Mouse (Mus musculus) bone marrow macrophage, adult 2 months (primary cell): Measurements from ENCODE around the gene Gm3880. TPM values are rescaled to one million over a fixed set of nuclear protein-coding genes. Genes with fewer than 3 reads are reported as not detected.
"Not testable (repeated sequence)": the region's sequence is repeated elsewhere in the genome, so short reads cannot be mapped to it uniquely, and the experiment has no call there.

Experiments used
- H3K27ac ChIP-seq: 2 replicates; pipeline ENCODE4 v1.5.1; 2012; ENCODE audit warnings: low read depth, low read length; ENCODE audit not compliant: insufficient read depth
- H3K4me1 ChIP-seq: 2 replicates; pipeline ENCODE4 v1.6.1; 2012; ENCODE audit warnings: low read length; ENCODE audit not compliant: control insufficient read depth, insufficient read depth
- H3K4me3 ChIP-seq: 2 replicates; pipeline ENCODE4 v1.5.1; 2012; ENCODE audit warnings: mild to moderate bottlenecking, low read length, moderate library complexity; ENCODE audit not compliant: insufficient read depth
- CTCF ChIP-seq: IDR thresholded peaks from 2 replicates; pipeline ENCODE4 v1.5.1; 2012; ENCODE audit warnings: low read depth, mild to moderate bottlenecking, low read length, moderate library complexity
- POLR2A ChIP-seq: IDR thresholded peaks from 2 replicates; pipeline ENCODE4 v1.6.1; 2012; ENCODE audit warnings: mild to moderate bottlenecking, low read depth, low read length, borderline replicate concordance
- polyA plus RNA-seq: library from polyadenylated mRNA; stranded (reverse); fragments of >200 nt; gene quantifications from 2 replicates; pipeline ENCODE4 v1.2.4, GENCODE M21; 2012; ENCODE audit not compliant: missing spikeins, insufficient read depth, insufficient read length

Gm3880 gene
- not detected in 2 replicates for polyA plus RNA-seq

DNA sequence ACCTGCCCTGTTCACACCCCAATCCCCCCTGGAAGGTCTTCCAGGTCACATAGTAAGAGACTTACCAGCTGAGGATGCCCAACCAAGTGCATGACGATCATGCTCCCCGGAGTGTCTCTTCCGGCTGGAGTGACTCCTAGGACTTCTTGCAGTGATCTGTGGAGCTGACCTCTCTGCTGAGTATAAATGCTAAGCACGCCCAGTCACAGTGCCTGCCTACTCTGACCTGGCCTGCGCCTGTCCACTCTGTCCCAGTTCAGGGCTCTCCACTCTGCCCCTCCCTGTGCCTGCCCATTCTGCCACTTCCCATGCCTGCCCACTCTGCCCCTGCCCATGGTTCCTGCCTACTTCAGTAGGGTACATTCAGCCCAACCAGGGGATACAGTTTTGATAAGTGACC lies at the start of gene Gm3880:
Gm3880 (minus strand) TSS at position 101 of the 400 bp plus-strand sequence.
- not testable (repeated sequence) for H3K4me1 ChIP-seq, H3K4me3 ChIP-seq, H3K27ac ChIP-seq

DNA sequence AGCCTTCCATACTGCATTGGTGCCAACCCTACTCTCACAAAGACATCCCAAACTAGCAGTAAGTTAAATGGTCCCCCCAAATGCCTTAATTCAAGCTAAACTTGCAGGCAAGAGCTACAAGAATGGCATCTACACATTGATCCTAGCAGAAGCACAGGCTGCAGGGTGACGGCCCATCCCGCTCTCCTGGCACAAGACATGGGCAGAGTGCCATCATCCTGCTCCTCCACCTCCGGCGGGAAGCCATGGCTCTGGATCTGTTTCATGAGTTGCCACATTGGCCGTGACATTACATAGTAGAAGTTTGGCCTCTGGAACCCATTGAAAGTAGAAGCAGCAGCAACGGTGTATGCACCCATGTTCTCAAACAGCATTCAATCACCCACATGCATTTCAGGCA lies 37.5 kb upstream of the Gm3880 start:
- not testable (repeated sequence) for H3K27ac ChIP-seq, H3K4me1 ChIP-seq, H3K4me3 ChIP-seq

DNA sequence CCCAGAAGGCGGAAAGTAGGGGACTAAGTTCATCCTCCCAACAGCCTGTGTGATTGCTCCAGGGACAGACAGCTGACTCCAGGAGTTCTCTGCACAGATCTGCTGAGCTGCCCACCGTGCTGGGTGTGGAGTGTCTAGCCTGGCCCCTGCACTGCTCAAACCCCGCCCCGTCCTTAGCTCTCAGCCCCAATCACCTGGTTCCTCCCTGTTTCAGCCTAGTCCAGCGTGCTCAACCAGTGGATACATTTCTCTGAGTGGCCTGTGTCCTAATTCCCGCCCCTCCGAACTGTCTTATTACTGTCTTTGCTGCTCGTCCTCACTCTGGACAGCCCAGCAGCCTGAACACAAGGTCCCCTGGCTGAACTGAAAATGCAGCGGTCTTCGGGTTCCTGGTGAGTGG lies 20.8 kb upstream of the Gm3880 start, which contains the start of the genes Gm9112 and Dmrtc1b:
Gm9112 (minus strand) TSS at position 101 of the 400 bp plus-strand sequence.
Dmrtc1b (plus strand) TSS at position 331 of the 400 bp plus-strand sequence.
- H3K27ac ChIP-seq, H3K4me1 ChIP-seq, H3K4me3 ChIP-seq: not testable (repeated sequence)

DNA sequence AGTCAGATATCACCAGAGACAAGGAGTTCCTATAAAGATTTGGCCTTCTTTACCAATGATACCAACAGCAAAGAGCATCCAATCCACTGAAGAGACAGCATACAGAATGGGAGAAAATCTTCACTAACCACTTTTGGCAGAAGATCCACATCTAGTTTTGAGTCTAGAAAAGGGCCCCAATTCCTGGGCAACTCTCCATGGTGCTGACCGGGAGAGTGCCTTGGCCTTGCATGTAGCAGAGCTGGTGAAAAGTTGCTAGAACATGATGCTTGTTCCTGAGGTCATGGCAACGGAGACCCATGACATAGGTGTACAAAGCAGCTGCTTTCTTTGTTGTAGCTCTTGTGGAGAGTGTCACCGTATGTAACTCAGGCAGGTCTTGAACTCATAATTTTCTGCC lies 13.9 kb upstream of the Gm3880 start:
- not testable (repeated sequence) for H3K4me3 ChIP-seq, H3K4me1 ChIP-seq, H3K27ac ChIP-seq

DNA sequence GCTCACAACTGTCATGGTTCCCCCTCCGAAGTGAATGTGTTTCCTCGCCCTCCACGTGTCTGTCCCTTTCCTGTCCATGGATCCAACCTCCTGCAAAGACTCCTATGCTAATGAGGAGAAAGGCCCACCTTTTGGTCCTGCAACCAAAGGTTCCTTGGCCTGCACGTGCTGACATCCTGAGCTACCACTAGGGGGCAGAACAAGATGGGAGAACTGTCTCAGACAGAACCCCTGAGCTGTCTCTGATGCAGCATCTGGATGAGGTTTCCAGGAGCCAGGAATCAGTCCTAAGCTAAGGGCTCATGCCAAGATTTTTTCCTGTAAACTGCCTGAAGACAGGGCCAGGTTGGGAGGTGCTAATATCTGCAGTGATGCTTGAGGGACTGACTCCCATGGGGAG lies 2.5 kb upstream of the Gm3880 start:
- not testable (repeated sequence) for H3K4me1 ChIP-seq

DNA sequence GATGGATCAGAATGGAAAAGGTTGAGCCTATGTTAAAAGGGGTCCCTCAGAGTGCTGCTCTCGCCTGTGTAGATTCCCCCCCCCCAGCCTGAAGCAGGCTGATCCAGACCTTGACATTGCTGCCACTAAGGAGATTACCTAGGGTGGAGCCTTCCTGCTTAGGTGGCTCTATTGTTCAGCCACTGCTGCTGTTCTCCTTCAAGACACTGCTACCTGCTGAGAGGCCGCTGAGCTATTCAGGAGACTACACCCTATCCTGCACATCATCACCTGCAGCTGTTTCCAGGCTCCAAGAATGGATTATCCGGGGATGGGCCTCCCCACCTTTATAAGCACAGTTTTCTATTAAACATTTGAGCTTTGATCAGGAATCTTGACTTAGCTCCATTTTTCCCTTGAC lies 2.1 kb downstream of the Gm3880 start:
- not testable (repeated sequence) for H3K4me1 ChIP-seq, H3K27ac ChIP-seq

More for the DNA sequence above, 2.5 kb upstream of the Gm3880 start:
- not testable (repeated sequence) for H3K27ac ChIP-seq, H3K4me3 ChIP-seq

DNA sequence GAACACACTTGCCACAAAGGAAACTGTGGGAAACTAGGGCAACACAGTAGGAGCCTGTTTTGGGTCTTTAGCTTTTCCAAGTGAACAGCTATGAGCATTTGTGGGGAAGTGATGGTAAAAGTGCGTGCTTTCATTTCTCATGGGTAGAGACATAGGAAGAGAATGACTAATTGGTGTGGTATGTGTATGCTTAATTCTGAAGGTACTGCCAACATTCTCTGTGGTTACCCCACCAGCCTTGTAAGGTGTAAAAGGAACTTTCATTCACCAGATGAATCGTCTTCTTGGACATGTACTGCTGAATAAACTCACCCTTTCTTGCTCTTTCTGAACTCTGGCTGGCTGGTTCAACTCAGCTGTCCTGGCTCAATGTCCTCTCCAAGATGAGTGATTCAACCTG lies 20.1 kb downstream of the Gm3880 start:
- TF ChIP-seq POLR2A (no peak), CTCF (no peak)
- no peak overlapping the region for H3K4me3 ChIP-seq
- H3K27ac ChIP-seq: no peak overlapping the region
- no peaks in the 10 kb centered on the region for H3K4me1 ChIP-seq

More for the DNA sequence above, 2.1 kb downstream of the Gm3880 start:
- not testable (repeated sequence) for H3K4me3 ChIP-seq

DNA sequence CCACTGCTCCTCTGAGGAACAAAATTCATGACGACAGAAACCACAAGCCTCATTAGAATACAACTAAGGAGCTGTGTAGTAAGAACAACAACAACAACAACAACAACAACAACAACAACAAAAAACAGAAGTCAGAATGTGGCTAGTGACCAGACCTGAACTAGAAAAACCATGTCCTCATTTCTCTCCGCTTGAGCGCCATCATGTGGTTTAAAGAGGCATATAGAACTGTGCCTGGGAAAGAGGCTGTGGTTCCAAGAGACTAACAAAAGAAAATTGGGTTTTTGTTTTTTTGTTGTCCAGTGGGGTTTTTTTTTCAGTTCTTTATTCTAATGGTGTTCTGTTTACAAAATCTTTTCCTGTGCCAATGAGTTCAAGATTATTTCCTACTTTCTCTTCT lies 26.1 kb downstream of the Gm3880 start:
- Histone ChIP-seq H3K27ac (no peak overlapping the region), H3K4me1 (no peaks in the 10 kb centered on the region), H3K4me3 (no peak overlapping the region)
- TF ChIP-seq CTCF (no peak), POLR2A (no peak)

DNA sequence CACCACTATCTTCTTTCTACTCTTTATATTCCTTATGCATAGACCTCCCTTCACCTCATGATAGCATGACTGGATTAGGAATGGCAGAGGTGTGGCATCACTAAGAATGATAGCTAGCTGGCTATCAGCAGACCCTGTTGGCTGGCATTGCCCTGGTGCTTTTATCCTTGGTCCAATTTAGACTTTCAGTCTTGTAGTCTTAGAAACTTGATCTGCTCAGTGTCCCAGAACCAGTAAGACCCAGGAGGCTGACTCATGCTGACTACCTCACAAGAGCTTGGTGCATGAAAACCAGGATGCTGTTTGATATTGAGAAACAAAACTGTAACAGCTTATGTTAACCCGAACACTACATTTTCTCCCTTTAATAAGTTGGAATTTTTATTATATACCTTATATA lies 41.1 kb downstream of the Gm3880 start:
- no peak overlapping the region for H3K4me3 ChIP-seq
- TF ChIP-seq POLR2A (no peak), CTCF (no peak)
- peaks cover 5% of the 10 kb centered on the region for H3K4me1 ChIP-seq
- H3K27ac ChIP-seq: no peak overlapping the region

DNA sequence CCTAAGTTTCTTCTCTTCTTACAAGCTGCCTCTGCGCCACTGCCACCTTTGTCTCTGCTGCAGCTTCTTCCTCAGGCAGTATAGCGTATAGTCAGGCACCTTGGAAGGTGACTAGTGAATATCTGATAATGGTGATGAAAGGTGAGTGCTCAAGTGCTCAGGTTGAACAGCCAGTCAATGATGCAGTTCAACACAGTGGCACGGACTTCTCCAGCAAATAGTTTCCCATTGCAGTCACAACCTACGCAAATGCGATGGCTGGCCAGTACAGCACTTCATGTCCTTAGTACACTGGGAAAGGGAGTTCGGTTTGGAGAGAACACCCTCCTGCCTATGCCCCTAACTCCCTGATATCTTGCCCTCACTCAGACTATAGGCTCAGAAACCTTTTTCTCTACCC lies 41.6 kb downstream of the Gm3880 start:
- no peak for TF ChIP-seq CTCF
- no peak for TF ChIP-seq POLR2A

DNA sequence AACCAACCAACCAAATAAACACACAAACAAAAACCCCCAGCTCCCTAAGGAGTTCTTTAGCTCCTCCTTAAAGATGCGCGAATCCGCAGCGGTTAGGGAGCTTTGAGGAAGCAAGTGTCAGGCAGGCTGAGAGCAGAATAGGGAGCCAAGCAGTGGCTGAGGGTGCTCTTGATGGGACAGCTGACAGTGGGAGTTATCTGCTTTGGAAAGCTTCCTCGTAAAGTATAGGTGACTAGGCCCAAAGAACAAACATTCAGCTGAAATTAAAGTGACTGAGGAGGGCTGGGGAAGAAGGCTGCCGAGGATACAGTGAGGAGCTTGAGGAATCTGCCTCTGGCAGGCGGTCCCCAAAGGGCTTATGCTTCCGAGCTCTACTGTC lies 42.2 kb downstream of the Gm3880 start:
- Histone ChIP-seq H3K27ac (peak overlapping the region; percentile 85), H3K4me1 (peaks cover 5% of the 10 kb centered on the region), H3K4me3 (peak overlapping the region; percentile 89)
- TF ChIP-seq CTCF (no peak), POLR2A (no peak)

More for the DNA sequence above, 41.6 kb downstream of the Gm3880 start:
- peaks cover 5% of the 10 kb centered on the region for H3K4me1 ChIP-seq
- H3K4me3 ChIP-seq: peak overlapping the region; percentile 89
- peak overlapping the region; percentile 85 for H3K27ac ChIP-seq
